Mouse (Mus musculus): ENCODE data around the gene Olfr1246. TPM values are rescaled to one million over a fixed set of nuclear protein-coding genes. Genes with fewer than 3 reads are reported as not detected.
"Not testable (repeated sequence)": the region's sequence is repeated elsewhere in the genome, so short reads cannot be mapped to it uniquely, and the experiment has no call there.

Olfr1246 gene
- not detected for total RNA-seq (2021)

- intact Hi-C loops (cut with DNase I), result no loop called here
- DNase-seq (ENCODE audit: low spot score), result no peak
These were observed at the start of gene Olfr1246 for GRCm38 (mm10) chr2:89593057-89593456. Olfr1246 (minus strand) TSS chr2:89593157.

GRCm38 (mm10) chr2:89634883-89635282, 41.9 kb upstream of the Olfr1246 start, which contains the start of gene Olfr1249:
Olfr1249 (minus strand) TSS chr2:89634983.
- DNase-seq (ENCODE audit: low spot score), result no peak
- intact Hi-C loops (cut with DNase I), result no loop called here

- DNase-seq (ENCODE audit: low spot score); intact Hi-C loops (cut with DNase I): not testable (repeated sequence)
These were observed 25.2 kb upstream of the Olfr1246 start, which contains the start of gene Olfr1248 for GRCm38 (mm10) chr2:89618145-89618544. Olfr1248 (minus strand) TSS chr2:89618245.

- no peak for DNase-seq (ENCODE audit: low spot score)
- intact Hi-C loops (cut with DNase I), result no loop called here
These were observed 21.1 kb upstream of the Olfr1246 start, which contains the start of gene Olfr1247 for GRCm38 (mm10) chr2:89614030-89614429. Olfr1247 (minus strand) TSS chr2:89614130.

- intact Hi-C loops (cut with DNase I), result no loop called here
- DNase-seq (ENCODE audit: low spot score), result no peak
These were observed 14.6 kb downstream of the Olfr1246 start, which contains the start of gene Olfr1245 for GRCm38 (mm10) chr2:89578347-89578746. Olfr1245 (minus strand) TSS chr2:89578447.

- DNase-seq (ENCODE audit: low spot score); intact Hi-C loops (cut with DNase I): not testable (repeated sequence)
These were observed 30.3 kb downstream of the Olfr1246 start for GRCm38 (mm10) chr2:89562706-89563105.

GRCm38 (mm10) chr2:89544516-89544915, 48.4 kb downstream of the Olfr1246 start:
- DNase-seq (ENCODE audit: low spot score), result no peak
- intact Hi-C loops (cut with DNase I), result no loop called here

GRCm38 (mm10) chr2:89539923-89540322, 53.0 kb downstream of the Olfr1246 start:
- no peak for DNase-seq (ENCODE audit: low spot score)
- intact Hi-C loops (cut with DNase I), result no loop called here

Other genes with a start within 250 kb of the Olfr1246 start
- gene Olfr1234, start 228.3 kb downstream of the Olfr1246 start, total RNA-seq (2021), result not detected
- gene Olfr1238, start 183.5 kb downstream of the Olfr1246 start, total RNA-seq (2021), result not detected
- not detected for gene Olfr1239, start 172.8 kb downstream of the Olfr1246 start, total RNA-seq (2021)
- gene Olfr1240, start 150.2 kb downstream of the Olfr1246 start, total RNA-seq (2021), result not detected
- not detected for gene Olfr1241, start 106.0 kb downstream of the Olfr1246 start, total RNA-seq (2021)
- gene Olfr1242, start 94.8 kb downstream of the Olfr1246 start, total RNA-seq (2021), result not detected
- not detected for gene Olfr1243, start 61.7 kb downstream of the Olfr1246 start, total RNA-seq (2021)
- gene Olfr1245, start 14.7 kb downstream of the Olfr1246 start, total RNA-seq (2021), result not detected
- not detected for gene Olfr1247, start 21.0 kb upstream of the Olfr1246 start, total RNA-seq (2021)
- not detected for gene Olfr1248, start 25.1 kb upstream of the Olfr1246 start, total RNA-seq (2021)
- not detected for gene Olfr1249, start 41.8 kb upstream of the Olfr1246 start, total RNA-seq (2021)
- not detected for gene Olfr1250, start 68.3 kb upstream of the Olfr1246 start, total RNA-seq (2021)
- gene Olfr1251, start 78.8 kb upstream of the Olfr1246 start, total RNA-seq (2021), result not detected
- gene Olfr1252, start 131.9 kb upstream of the Olfr1246 start, total RNA-seq (2021), result not detected
- not detected for gene Olfr1253, start 163.9 kb upstream of the Olfr1246 start, total RNA-seq (2021)
- not detected for gene Olfr1254, start 200.5 kb upstream of the Olfr1246 start, total RNA-seq (2021)
- not detected for gene Olfr1255, start 218.9 kb upstream of the Olfr1246 start, total RNA-seq (2021)
- not detected for gene Olfr1256, start 248.4 kb upstream of the Olfr1246 start, total RNA-seq (2021)

Measured in heart, postnatal 25 days (tissue).